Mouse (Mus musculus) forebrain, embryonic 16.5 days (tissue): Measurements from ENCODE around the gene Lypd6b. TPM values are rescaled to one million over a fixed set of nuclear protein-coding genes. Genes with fewer than 3 reads are reported as not detected.

Source experiments
- ATAC-seq: fragments of 200-750 bp; cut with Nextera tagmentation; 2 replicates; pipeline ENCODE4 v1.8.0; 2017; ENCODE audit warnings: mild to moderate bottlenecking, moderate library complexity
- H3K27ac ChIP-seq: fragments of 300-500 bp; sonication (generic); 2 replicates; pipeline ENCODE4 v1.5.1; 2014; ENCODE audit warnings: low read length, control low read depth
- H3K27me3 ChIP-seq: fragments of 300-500 bp; sonication (generic); replicated peaks from 2 replicates; pipeline ENCODE4 v1.6.1; 2014; ENCODE audit warnings: low read length; ENCODE audit not compliant: control insufficient read depth, insufficient read depth
- H3K36me3 ChIP-seq: fragments of 300-500 bp; sonication (generic); 2 replicates; pipeline ENCODE4 v1.6.1; 2014; ENCODE audit not compliant: control insufficient read depth, insufficient read depth
- H3K4me1 ChIP-seq: fragments of 300-500 bp; sonication (generic); replicated peaks from 2 replicates; pipeline ENCODE4 v1.6.1; 2014; ENCODE audit warnings: low read length; ENCODE audit not compliant: control insufficient read depth, insufficient read depth
- H3K4me2 ChIP-seq: fragments of 300-500 bp; sonication (generic); 2 replicates; pipeline ENCODE4 v1.6.1; 2014; ENCODE audit warnings: mild to moderate bottlenecking, low read length, control low read depth
- H3K4me3 ChIP-seq: fragments of 300-500 bp; sonication (generic); replicated peaks from 2 replicates; pipeline ENCODE4 v1.5.1; 2014; ENCODE audit warnings: mild to moderate bottlenecking, low read length, control low read depth
- H3K9ac ChIP-seq: fragments of 300-500 bp; sonication (generic); replicated peaks from 2 replicates; pipeline ENCODE4 v1.6.1; 2014; ENCODE audit warnings: low read depth, low read length, control low read depth
- H3K9me3 ChIP-seq: fragments of 300-500 bp; sonication (generic); 2 replicates; pipeline ENCODE4 v1.6.1; 2016; ENCODE audit warnings: low read length; ENCODE audit not compliant: control insufficient read depth
- WGBS: fragments of 180-500 bp; shearing (Covaris S2); extraction: QIAGEN DNeasy Blood & Tissue Kit; methylation state at CpG from one replicate; pipeline ENCODE4 v1.1.7; 2014; 5-methylcytosine and 5-hydroxymethylcytosine counted together
- polyA plus RNA-seq: library from polyadenylated mRNA; unstranded; fragments of >200 nt; fragmentation: Nextera tagmentation; extraction: Ambion mirVana; gene quantifications from 2 replicates; pipeline ENCODE4 v1.2.1, GENCODE M21; 2015

Lypd6b gene
- polyA plus RNA-seq, 1 experiment from 2014 or later = 12.4 TPM

GRCm38 (mm10) chr2:49764331-49764946 is 23.0 kb upstream of the Lypd6b start:
- Histone ChIP-seq H3K4me3 (no peak overlapping the region), H3K9ac (no peak overlapping the region), H3K27me3 (no peaks in the 10 kb centered on the region), H3K4me2 (no peak overlapping the region), H3K4me1 (no peaks in the 10 kb centered on the region), H3K27ac (peak overlapping the region; percentile 25), H3K9me3 (no peaks in the 10 kb centered on the region), H3K36me3 (peaks cover 37% of the 10 kb centered on the region)
- 51% methylated on average over 7 of the region's 7 CpGs for WGBS
- ATAC-seq = peak; percentile 75

GRCm38 (mm10) chr2:49768916-49769315 is 18.6 kb upstream of the Lypd6b start:
- 58% methylated on average over 2 of the region's 2 CpGs for WGBS
- H3K27ac ChIP-seq = no peak overlapping the region
- H3K4me3 ChIP-seq = no peak overlapping the region
- no peak overlapping the region for H3K4me2 ChIP-seq
- no peaks in the 10 kb centered on the region for H3K4me1 ChIP-seq
- H3K36me3 ChIP-seq = peaks cover 23% of the 10 kb centered on the region
- no peak for ATAC-seq
- H3K27me3 ChIP-seq = no peaks in the 10 kb centered on the region
- no peak overlapping the region for H3K9ac ChIP-seq
- no peaks in the 10 kb centered on the region for H3K9me3 ChIP-seq

GRCm38 (mm10) chr2:49770440-49770839 is 17.0 kb upstream of the Lypd6b start:
- Histone ChIP-seq H3K36me3 (peaks cover 23% of the 10 kb centered on the region), H3K27ac (no peak overlapping the region), H3K4me1 (no peaks in the 10 kb centered on the region), H3K4me3 (no peak overlapping the region), H3K9me3 (no peaks in the 10 kb centered on the region), H3K27me3 (no peaks in the 10 kb centered on the region), H3K4me2 (no peak overlapping the region), H3K9ac (no peak overlapping the region)
- ATAC-seq = no peak
- 91% methylated on average over 5 of the region's 5 CpGs for WGBS

GRCm38 (mm10) chr2:49771172-49771571 is 16.3 kb upstream of the Lypd6b start:
- no peak overlapping the region for H3K27ac ChIP-seq
- no peak overlapping the region for H3K4me3 ChIP-seq
- WGBS = 79% methylated on average over 11 of the region's 11 CpGs
- no peaks in the 10 kb centered on the region for H3K9me3 ChIP-seq
- no peak overlapping the region for H3K9ac ChIP-seq
- H3K4me2 ChIP-seq = no peak overlapping the region
- no peaks in the 10 kb centered on the region for H3K4me1 ChIP-seq
- no peak for ATAC-seq
- peaks cover 23% of the 10 kb centered on the region for H3K36me3 ChIP-seq
- H3K27me3 ChIP-seq = no peaks in the 10 kb centered on the region

- no peak overlapping the region for H3K9ac ChIP-seq
- no peaks in the 10 kb centered on the region for H3K27me3 ChIP-seq
- H3K9me3 ChIP-seq = no peaks in the 10 kb centered on the region
- H3K36me3 ChIP-seq = peaks cover 13% of the 10 kb centered on the region
- H3K4me3 ChIP-seq = no peak overlapping the region
- 73% methylated on average over 10 of the region's 10 CpGs for WGBS
- H3K27ac ChIP-seq = 0 out of 2 replicates have a peak overlapping the region, but pooled peaks have one; percentile 6
- no peak for ATAC-seq
- H3K4me1 ChIP-seq = peaks cover 7% of the 10 kb centered on the region; the same call in 1 of the 2 replicates
- no peak overlapping the region for H3K4me2 ChIP-seq
Observed at GRCm38 (mm10) chr2:49773194-49773931, 14.1 kb upstream of the Lypd6b start.

GRCm38 (mm10) chr2:49774180-49774579 is 13.3 kb upstream of the Lypd6b start:
- Histone ChIP-seq H3K27me3 (no peaks in the 10 kb centered on the region), H3K4me3 (no peak overlapping the region), H3K4me2 (no peak overlapping the region), H3K9ac (no peak overlapping the region), H3K36me3 (peaks cover 10% of the 10 kb centered on the region), H3K9me3 (no peaks in the 10 kb centered on the region), H3K27ac (no peak overlapping the region), H3K4me1 (peaks cover 7% of the 10 kb centered on the region; the same call in 1 of the 2 replicates)
- no peak for ATAC-seq

GRCm38 (mm10) chr2:49775187-49775586 is 12.3 kb upstream of the Lypd6b start:
- WGBS = 94% methylated on average over 4 of the region's 4 CpGs
- H3K9me3 ChIP-seq = no peaks in the 10 kb centered on the region
- H3K4me1 ChIP-seq = peaks cover 7% of the 10 kb centered on the region; the same call in 1 of the 2 replicates
- H3K27ac ChIP-seq = no peak overlapping the region
- no peak overlapping the region for H3K9ac ChIP-seq
- H3K4me2 ChIP-seq = no peak overlapping the region
- no peak for ATAC-seq
- H3K27me3 ChIP-seq = no peaks in the 10 kb centered on the region
- H3K36me3 ChIP-seq = peaks cover 2% of the 10 kb centered on the region; the same call in 1 of the 2 replicates
- H3K4me3 ChIP-seq = no peak overlapping the region

GRCm38 (mm10) chr2:49775735-49776134 is 11.8 kb upstream of the Lypd6b start:
- no peak overlapping the region for H3K9ac ChIP-seq
- no peak overlapping the region for H3K27ac ChIP-seq
- peaks cover 7% of the 10 kb centered on the region; the same call in 1 of the 2 replicates for H3K4me1 ChIP-seq
- H3K4me3 ChIP-seq = no peak overlapping the region
- no peak overlapping the region for H3K4me2 ChIP-seq
- ATAC-seq = no peak
- no peaks in the 10 kb centered on the region for H3K27me3 ChIP-seq
- no peaks in the 10 kb centered on the region for H3K9me3 ChIP-seq
- H3K36me3 ChIP-seq = peaks cover 2% of the 10 kb centered on the region; the same call in 1 of the 2 replicates

GRCm38 (mm10) chr2:49776407-49776806 is 11.1 kb upstream of the Lypd6b start:
- Histone ChIP-seq H3K9ac (no peak overlapping the region), H3K4me3 (no peak overlapping the region), H3K27ac (no peak overlapping the region; the same call in 1 of the 2 replicates), H3K36me3 (0 out of 2 replicates have a peak, but pooled peaks cover 2% of the 10 kb centered on the region), H3K27me3 (no peaks in the 10 kb centered on the region), H3K9me3 (no peaks in the 10 kb centered on the region), H3K4me2 (no peak overlapping the region), H3K4me1 (peaks cover 7% of the 10 kb centered on the region; the same call in 1 of the 2 replicates)
- ATAC-seq = peak; percentile 45; the same call in 1 of the 2 replicates
- WGBS = 77% methylated on average over 4 of the region's 4 CpGs
